Mouse (Mus musculus): Measurements from ENCODE around the gene Map4k3. TPM values are rescaled to one million over a fixed set of nuclear protein-coding genes. Genes with fewer than 3 reads are reported as not detected.
"Not testable (repeated sequence)": the region's sequence is repeated elsewhere in the genome, so short reads cannot be mapped to it uniquely, and the experiment has no call there.

The Map4k3 gene
- polyA plus RNA-seq, 1 experiment from 2014 or later, result 18.1 TPM

DNA sequence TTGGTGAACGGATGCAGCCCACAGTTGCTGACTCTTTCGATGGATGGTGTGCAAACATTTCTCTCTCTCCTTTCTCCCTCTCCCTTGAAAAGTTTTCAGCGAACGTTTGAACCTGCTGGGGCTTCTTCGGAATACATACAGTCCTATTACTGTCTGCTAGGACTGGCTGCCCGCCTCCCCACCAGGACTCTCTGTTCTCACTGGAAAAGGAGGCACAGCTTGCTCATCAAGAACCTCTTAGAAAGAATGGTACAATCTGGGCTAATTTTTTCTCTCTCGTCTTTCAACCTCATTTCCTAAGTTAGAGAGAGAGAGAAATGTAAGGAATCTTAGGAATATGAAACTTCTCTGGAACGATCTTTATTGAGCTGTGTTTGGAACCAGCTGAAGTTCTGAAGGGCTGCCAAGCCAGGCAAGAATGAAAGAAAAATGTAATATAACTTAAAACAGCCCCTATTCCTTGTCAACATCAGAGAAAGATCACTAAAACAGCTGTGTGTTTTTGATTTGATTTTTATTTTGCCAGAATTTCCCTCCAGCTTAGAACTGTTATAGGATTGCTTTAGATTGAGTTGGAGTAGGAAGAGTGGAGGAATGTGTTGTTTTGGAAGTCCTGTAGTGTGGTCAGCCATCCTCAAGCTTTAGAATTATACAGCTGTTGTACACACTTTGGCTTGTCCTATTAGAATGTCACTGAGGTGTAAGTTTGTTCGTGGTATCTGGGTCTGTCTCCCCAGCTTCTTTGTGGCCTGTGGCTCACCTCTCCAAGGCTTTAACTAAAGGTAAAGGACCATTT is 27.0 kb upstream of the Map4k3 start:
- Histone ChIP-seq H3K27ac (no peak overlapping the region), H3K4me3 (no peak overlapping the region), H3K27me3 (ENCODE audit: insufficient read depth, poor library complexity, severe bottlenecking) (no peaks in the 10 kb centered on the region), H3K9me3 (no peaks in the 10 kb centered on the region), H3K4me1 (replicated peaks) (no peaks in the 10 kb centered on the region), H3K36me3 (no peaks in the 10 kb centered on the region)
- no peak for DNase-seq (ENCODE audit: low spot score)
- WGBS, result 81% methylated on average over 9 of the region's 9 CpGs

GRCm38 (mm10) chr17:80754589-80754988 is 26.3 kb upstream of the Map4k3 start:
- Histone ChIP-seq H3K27ac (no peak overlapping the region), H3K4me1 (replicated peaks) (no peaks in the 10 kb centered on the region), H3K36me3 (no peaks in the 10 kb centered on the region), H3K9me3 (no peaks in the 10 kb centered on the region), H3K27me3 (ENCODE audit: insufficient read depth, poor library complexity, severe bottlenecking) (no peaks in the 10 kb centered on the region), H3K4me3 (no peak overlapping the region)
- no peak for DNase-seq (ENCODE audit: low spot score)
- 74% methylated on average over 8 of the region's 8 CpGs for WGBS

DNA sequence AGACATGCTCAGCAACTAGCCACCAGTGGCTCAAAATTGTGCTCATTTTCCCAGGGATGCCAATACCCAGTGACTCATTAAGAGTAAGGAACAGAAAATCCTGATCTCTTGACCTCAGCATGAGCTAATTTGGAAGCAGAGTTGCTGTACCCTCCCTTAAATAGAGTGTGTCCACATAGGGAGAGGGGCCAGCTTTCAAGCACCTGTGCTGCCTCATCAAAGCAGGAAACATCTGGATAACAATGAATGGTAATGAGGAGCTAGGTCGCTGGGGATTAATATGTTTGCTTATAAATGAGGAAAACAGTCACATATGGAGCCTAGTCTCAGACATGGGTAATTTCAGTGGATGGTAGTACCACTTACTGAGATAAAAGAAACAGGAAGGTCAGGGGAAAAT is 24.2 kb upstream of the Map4k3 start:
- Histone ChIP-seq H3K36me3 (no peaks in the 10 kb centered on the region), H3K9me3 (no peaks in the 10 kb centered on the region), H3K4me3 (no peak overlapping the region), H3K27ac (no peak overlapping the region), H3K27me3 (ENCODE audit: insufficient read depth, poor library complexity, severe bottlenecking) (no peaks in the 10 kb centered on the region), H3K4me1 (replicated peaks) (no peaks in the 10 kb centered on the region)
- no peak for DNase-seq (ENCODE audit: low spot score)
- WGBS, result 25% methylated on average over 1 of the region's 1 CpGs

- H3K4me1 ChIP-seq (replicated peaks), result no peaks in the 10 kb centered on the region
- no peaks in the 10 kb centered on the region for H3K27me3 ChIP-seq (ENCODE audit: insufficient read depth, poor library complexity, severe bottlenecking)
- H3K9me3 ChIP-seq, result no peaks in the 10 kb centered on the region
- 83% methylated on average over 5 of the region's 5 CpGs for WGBS
- no peaks in the 10 kb centered on the region for H3K36me3 ChIP-seq
- DNase-seq (ENCODE audit: low spot score), result no peak
- no peak overlapping the region for H3K4me3 ChIP-seq
- no peak overlapping the region for H3K27ac ChIP-seq
These were observed 11.1 kb upstream of the Map4k3 start for GRCm38 (mm10) chr17:80739421-80739820.

GRCm38 (mm10) chr17:80734700-80735099 is 6.4 kb upstream of the Map4k3 start:
- Histone ChIP-seq H3K27ac (no peak overlapping the region), H3K36me3 (no peaks in the 10 kb centered on the region), H3K4me3 (no peak overlapping the region), H3K4me1 (replicated peaks) (no peaks in the 10 kb centered on the region), H3K9me3 (no peaks in the 10 kb centered on the region), H3K27me3 (ENCODE audit: insufficient read depth, poor library complexity, severe bottlenecking) (no peaks in the 10 kb centered on the region)
- 78% methylated on average over 6 of the region's 6 CpGs for WGBS
- DNase-seq (ENCODE audit: low spot score), result no peak

DNA sequence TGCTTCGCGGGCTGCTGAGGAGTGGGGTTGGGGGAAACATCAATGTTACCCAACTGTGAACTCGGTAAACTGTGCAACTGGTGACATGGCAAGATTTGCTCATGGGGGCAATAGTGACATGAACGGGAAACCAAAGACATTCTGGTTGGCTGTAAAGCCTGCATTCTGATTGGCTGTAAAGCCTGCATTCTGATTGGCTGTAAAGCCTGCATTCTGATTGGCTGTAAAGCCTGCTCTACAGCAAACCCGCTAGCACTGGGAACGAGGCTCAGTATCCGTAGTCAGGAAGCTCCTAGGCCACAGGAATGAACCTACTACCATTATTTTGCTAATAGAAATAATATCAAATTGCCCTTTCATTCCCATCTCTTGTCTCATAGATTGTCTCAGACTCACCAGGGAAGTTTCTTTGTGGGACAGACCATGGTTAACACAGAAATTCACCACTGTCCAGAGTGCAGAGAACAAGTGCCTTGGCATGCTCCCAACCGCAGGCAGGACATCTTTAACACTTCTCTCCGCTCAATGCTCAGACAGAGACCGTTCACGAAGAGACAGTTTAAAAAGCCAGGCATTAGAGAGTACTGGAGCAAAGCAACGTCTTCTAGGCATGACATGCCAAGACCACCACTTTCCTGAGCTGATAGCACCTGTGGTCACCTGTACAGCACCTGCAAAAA is 5.0 kb upstream of the Map4k3 start:
- 79% methylated on average over 12 of the region's 12 CpGs for WGBS
- no peaks in the 10 kb centered on the region for H3K27me3 ChIP-seq (ENCODE audit: insufficient read depth, poor library complexity, severe bottlenecking)
- no peak overlapping the region for H3K4me3 ChIP-seq
- no peak overlapping the region for H3K27ac ChIP-seq
- DNase-seq (ENCODE audit: low spot score), result no peak
- no peaks in the 10 kb centered on the region for H3K36me3 ChIP-seq
- no peaks in the 10 kb centered on the region for H3K9me3 ChIP-seq
- H3K4me1 ChIP-seq (replicated peaks), result peaks cover 9% of the 10 kb centered on the region

DNA sequence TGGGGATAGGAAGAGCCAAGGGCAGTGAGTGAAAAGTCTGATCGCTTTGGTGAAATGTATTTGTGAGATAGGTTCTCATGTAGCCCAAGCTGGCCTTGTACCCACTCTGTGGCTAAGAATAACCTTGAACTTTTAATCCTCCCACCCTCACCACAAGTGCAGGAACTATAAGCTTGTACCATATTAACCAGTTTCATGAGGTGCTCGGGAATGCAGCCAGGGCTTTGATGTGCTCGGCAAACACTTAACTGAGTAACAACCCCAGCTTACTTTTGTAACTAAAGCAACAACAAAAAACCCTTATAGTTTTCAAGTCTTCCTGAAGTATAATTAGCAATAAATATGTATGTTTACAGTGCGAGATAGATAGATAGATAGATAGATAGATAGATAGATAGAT is 4.0 kb upstream of the Map4k3 start:
- DNase-seq (ENCODE audit: low spot score), result no peak
- H3K36me3 ChIP-seq, result no peaks in the 10 kb centered on the region
- no peaks in the 10 kb centered on the region for H3K9me3 ChIP-seq
- no peak overlapping the region for H3K27ac ChIP-seq
- 91% methylated on average over 4 of the region's 4 CpGs for WGBS
- peaks cover 13% of the 10 kb centered on the region for H3K4me1 ChIP-seq (replicated peaks)
- no peak overlapping the region for H3K4me3 ChIP-seq
- no peaks in the 10 kb centered on the region for H3K27me3 ChIP-seq (ENCODE audit: insufficient read depth, poor library complexity, severe bottlenecking)

GRCm38 (mm10) chr17:80730283-80730682 is 2.0 kb upstream of the Map4k3 start:
- H3K4me3 ChIP-seq; H3K9me3 ChIP-seq; H3K27ac ChIP-seq; H3K27me3 ChIP-seq (ENCODE audit: insufficient read depth, poor library complexity, severe bottlenecking); DNase-seq (ENCODE audit: low spot score); H3K36me3 ChIP-seq: not testable (repeated sequence)
- 89% methylated on average over 6 of the region's 6 CpGs for WGBS
- H3K4me1 ChIP-seq (replicated peaks), result peaks cover 26% of the 10 kb centered on the region

DNA sequence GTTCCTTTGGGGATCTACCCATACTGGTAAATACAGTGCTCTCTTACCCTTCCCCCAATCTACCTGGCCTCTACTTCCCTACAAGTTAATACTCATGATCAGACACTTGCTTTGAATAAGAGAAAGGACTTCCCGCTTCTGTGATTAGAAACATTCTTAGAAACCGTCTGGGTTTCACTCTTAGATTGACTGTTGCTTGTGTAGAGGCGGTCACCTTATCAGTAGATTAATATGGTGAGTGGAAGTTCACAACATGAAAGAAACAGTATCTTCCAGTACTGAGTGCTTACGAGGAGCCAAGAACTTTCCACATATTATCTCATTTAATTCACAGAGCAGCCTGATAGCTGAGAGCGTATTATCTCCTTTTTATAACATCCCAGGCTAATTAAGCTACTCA is 1.5 kb upstream of the Map4k3 start:
- H3K4me3 ChIP-seq, result no peak overlapping the region
- DNase-seq (ENCODE audit: low spot score), result no peak
- peaks cover 7% of the 10 kb centered on the region; the same call in 1 of the 2 replicates for H3K36me3 ChIP-seq
- 87% methylated on average over 5 of the region's 5 CpGs for WGBS
- peaks cover 26% of the 10 kb centered on the region for H3K4me1 ChIP-seq (replicated peaks)
- no peak overlapping the region for H3K27ac ChIP-seq
- no peaks in the 10 kb centered on the region for H3K9me3 ChIP-seq
- H3K27me3 ChIP-seq (ENCODE audit: insufficient read depth, poor library complexity, severe bottlenecking), result no peaks in the 10 kb centered on the region

DNA sequence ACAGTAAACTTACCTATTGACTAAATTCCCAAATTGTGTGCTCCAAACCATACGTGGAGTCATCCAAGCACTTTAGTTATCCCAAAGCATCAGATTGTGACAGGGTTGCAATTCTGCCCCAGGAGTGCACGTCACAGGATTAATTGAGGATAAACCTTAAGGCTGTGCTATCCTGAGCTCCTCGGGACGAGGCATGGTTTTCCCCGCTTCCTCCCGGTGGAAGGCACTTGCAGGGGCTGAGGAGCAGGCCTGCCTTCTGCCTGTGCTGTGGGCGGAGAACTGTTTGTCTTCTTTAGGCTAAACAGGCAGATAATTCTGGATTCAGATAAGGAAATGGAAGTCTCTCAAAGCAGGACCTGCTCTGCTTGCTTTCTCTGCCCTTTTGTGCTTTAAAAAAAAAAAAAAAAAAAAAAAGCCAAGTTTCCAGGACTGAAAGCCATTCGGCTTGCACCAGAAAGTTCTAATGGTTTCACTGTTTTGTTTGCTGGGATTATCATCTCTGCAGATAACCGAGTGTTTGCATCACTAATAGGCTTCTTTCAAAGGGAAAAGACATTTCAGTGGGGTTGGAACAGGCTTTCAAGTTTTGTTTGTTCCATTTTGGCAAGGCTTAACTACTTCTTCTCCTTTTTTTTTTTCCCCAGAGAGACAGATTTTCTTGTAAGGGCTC is 930 bp upstream of the Map4k3 start:
- Histone ChIP-seq H3K27ac (no peak overlapping the region), H3K9me3 (no peaks in the 10 kb centered on the region), H3K36me3 (peaks cover 10% of the 10 kb centered on the region; the same call in 1 of the 2 replicates), H3K4me1 (replicated peaks) (peaks cover 26% of the 10 kb centered on the region), H3K4me3 (peak overlapping the region; percentile 73; the same call in 1 of the 2 replicates), H3K27me3 (ENCODE audit: insufficient read depth, poor library complexity, severe bottlenecking) (no peaks in the 10 kb centered on the region)
- DNase-seq (ENCODE audit: low spot score), result no peak
- 34% methylated on average over 9 of the region's 9 CpGs for WGBS

GRCm38 (mm10) chr17:80727341-80727951 is 839 bp downstream of the Map4k3 start:
- H3K27me3 ChIP-seq (ENCODE audit: insufficient read depth, poor library complexity, severe bottlenecking), result no peaks in the 10 kb centered on the region
- WGBS, result under 1% methylated on average over 54 of the region's 54 CpGs
- DNase-seq (ENCODE audit: low spot score), result peak; percentile 71
- peaks cover 10% of the 10 kb centered on the region; the same call in 1 of the 2 replicates for H3K36me3 ChIP-seq
- H3K27ac ChIP-seq, result peak overlapping the region; percentile 98
- peak overlapping the region; percentile 73 for H3K4me3 ChIP-seq
- peaks cover 31% of the 10 kb centered on the region for H3K4me1 ChIP-seq (replicated peaks)
- no peaks in the 10 kb centered on the region for H3K9me3 ChIP-seq

- WGBS, result 18% methylated on average over 8 of the region's 8 CpGs
- Histone ChIP-seq H3K36me3 (peaks cover 10% of the 10 kb centered on the region; the same call in 1 of the 2 replicates), H3K27ac (peak overlapping the region; percentile 98), H3K9me3 (no peaks in the 10 kb centered on the region), H3K4me3 (peak overlapping the region; percentile 73), H3K4me1 (replicated peaks) (peaks cover 38% of the 10 kb centered on the region), H3K27me3 (ENCODE audit: insufficient read depth, poor library complexity, severe bottlenecking) (no peaks in the 10 kb centered on the region)
- DNase-seq (ENCODE audit: low spot score), result no peak
These were observed 1.5 kb downstream of the Map4k3 start for GRCm38 (mm10) chr17:80726821-80727220.

All from hindbrain, embryonic 10.5 days (tissue).